ENCODE assay signal across 35 mouse cellular contexts in the genomic region with DNA sequence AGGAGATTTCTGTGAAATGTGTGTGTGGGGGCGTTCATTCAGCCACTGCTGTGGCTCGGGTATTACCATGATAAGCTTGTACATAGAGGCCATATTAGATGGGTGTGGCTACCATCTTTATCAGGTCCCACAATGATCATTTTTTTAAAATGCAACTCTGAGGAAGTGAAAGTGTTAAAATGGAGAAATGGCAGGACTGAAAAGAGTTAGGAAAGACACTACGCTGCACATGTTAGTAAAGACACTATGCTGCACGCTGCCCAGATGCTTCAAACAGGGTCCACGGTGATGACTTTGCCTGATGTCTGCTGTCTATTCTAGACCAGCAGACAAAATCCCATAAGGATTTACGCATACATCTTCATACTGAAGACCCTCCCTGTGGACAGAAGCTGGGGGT.
"Had no signal": no experiment of that assay in that cellular context is flagged by ENCODE, and none has a peak within 500 bp of the region (broad histone marks: within the 10 kb centered on the region; RNA-seq: fewer than 3 reads in every experiment).

No protein-coding gene starts in this region.

- H3K27me3 ChIP-seq: heart, embryonic 12.5 days; heart, embryonic 13.5 days; heart, embryonic 15.5 days; hindbrain, embryonic 12.5 days; hindbrain, embryonic 13.5 days; hindbrain, embryonic 15.5 days; intestine, embryonic 15.5 days; kidney, embryonic 15.5 days had no signal

- H3K9ac ChIP-seq: heart, embryonic 12.5 days; heart, embryonic 13.5 days; heart, embryonic 15.5 days; hindbrain, embryonic 12.5 days; hindbrain, embryonic 13.5 days; hindbrain, embryonic 14.5 days; hindbrain, embryonic 15.5 days; intestine, embryonic 15.5 days; kidney, embryonic 15.5 days had no signal

- H3K4me2 ChIP-seq: heart, embryonic 11.5 days; heart, embryonic 12.5 days; heart, embryonic 13.5 days; heart, embryonic 15.5 days; hindbrain, embryonic 12.5 days; hindbrain, embryonic 13.5 days; hindbrain, embryonic 14.5 days; hindbrain, embryonic 15.5 days; intestine, embryonic 15.5 days; kidney, embryonic 15.5 days had no signal

- ATAC-seq: hindbrain, embryonic 16.5 days; hindbrain, postnatal 0 days; inflammation-experienced regulatory T-cells, adult 6 months; intestine, embryonic 15.5 days; intestine, embryonic 16.5 days; intestine, postnatal 0 days had no signal

- DNase-seq: heart, postnatal 10 days; heart, postnatal 14 days; heart, postnatal 36 days; heart, postnatal 4 days; kidney, adult 11 months; kidney, adult 18-20 months; kidney, adult 2 months; kidney, adult 8-10 months; kidney, adult 9 months; kidney, postnatal 10 days; kidney, postnatal 14 days; kidney, postnatal 25 days; kidney, postnatal 36 days; kidney, postnatal 4 days; layer of hippocampus, adult 9-11 months; layer of hippocampus, postnatal 36 days had no signal

- H3K4me1 ChIP-seq: heart, embryonic 10.5 days; heart, embryonic 12.5 days; heart, embryonic 13.5 days; heart, embryonic 15.5 days; intestine, embryonic 15.5 days; kidney, embryonic 15.5 days had no signal

- H3K4me3 ChIP-seq: heart, embryonic 10.5 days; heart, embryonic 12.5 days; heart, embryonic 13.5 days; heart, embryonic 15.5 days; hindbrain, embryonic 10.5 days; hindbrain, embryonic 12.5 days; hindbrain, embryonic 13.5 days; hindbrain, embryonic 15.5 days; intestine, embryonic 15.5 days; kidney, embryonic 15.5 days; layer of hippocampus, adult 2 months had no signal

- H3K9me3 ChIP-seq: heart, embryonic 10.5 days; heart, embryonic 12.5 days; heart, embryonic 13.5 days; heart, embryonic 15.5 days; hindbrain, embryonic 10.5 days; hindbrain, embryonic 12.5 days; hindbrain, embryonic 13.5 days; hindbrain, embryonic 15.5 days; intestine, embryonic 15.5 days; kidney, embryonic 15.5 days had no signal

- H3K36me3 ChIP-seq: heart, embryonic 10.5 days; heart, embryonic 12.5 days; heart, embryonic 13.5 days; heart, embryonic 15.5 days; hindbrain, embryonic 10.5 days; hindbrain, embryonic 12.5 days; hindbrain, embryonic 13.5 days; hindbrain, embryonic 15.5 days; intestine, embryonic 15.5 days; kidney, embryonic 15.5 days had no signal

- H3K27ac ChIP-seq: heart, embryonic 10.5 days; heart, embryonic 13.5 days; heart, embryonic 15.5 days; hindbrain, embryonic 10.5 days; hindbrain, embryonic 12.5 days; hindbrain, embryonic 13.5 days; hindbrain, embryonic 14.5 days; hindbrain, embryonic 15.5 days; hindbrain, postnatal 0 days; intestine, embryonic 15.5 days; kidney, embryonic 15.5 days; kidney, postnatal 0 days; layer of hippocampus, adult 2 months had no signal
